Mouse (Mus musculus) lung, postnatal 0 days (tissue): ENCODE data around the gene Tcp11l1. TPM values are rescaled to one million over a fixed set of nuclear protein-coding genes. Genes with fewer than 3 reads are reported as not detected.

ENCODE experiments used
- ATAC-seq: fragments of 200-750 bp; cut with Nextera tagmentation; 2 replicates; pipeline ENCODE4 v1.8.0; 2017; ENCODE audit warnings: moderate library complexity
- DNase-seq: peaks from one replicate; pipeline ENCODE4 v3.0.0-alpha.2; 2016; ENCODE audit warnings: low spot score
- H3K27ac ChIP-seq: fragments of 300-500 bp; sonication (generic); 2 replicates; pipeline ENCODE4 v1.5.1; 2014; ENCODE audit warnings: antibody characterized with exemption, mild to moderate bottlenecking, low read length, mixed read lengths
- H3K27me3 ChIP-seq: fragments of 300-500 bp; sonication (generic); replicated peaks from 2 replicates; pipeline ENCODE4 v1.6.1; 2014; ENCODE audit warnings: low read length, mixed read lengths; ENCODE audit not compliant: insufficient read depth
- H3K36me3 ChIP-seq: fragments of 300-500 bp; sonication (generic); 2 replicates; pipeline ENCODE4 v1.6.1; 2014; ENCODE audit warnings: low read length, mixed read lengths; ENCODE audit not compliant: insufficient read depth
- H3K4me1 ChIP-seq: fragments of 300-500 bp; sonication (generic); 2 replicates; pipeline ENCODE4 v1.6.1; 2014; ENCODE audit warnings: antibody characterized with exemption, low read depth, low read length, mixed read lengths; ENCODE audit not compliant: insufficient read depth
- H3K4me2 ChIP-seq: fragments of 300-500 bp; sonication (generic); replicated peaks from 2 replicates; pipeline ENCODE4 v1.6.1; 2014; ENCODE audit warnings: low read depth, mild to moderate bottlenecking, low read length, moderate library complexity, mixed read lengths
- H3K4me3 ChIP-seq: fragments of 300-500 bp; sonication (generic); 2 replicates; pipeline ENCODE4 v1.5.1; 2014; ENCODE audit warnings: low read depth, low read length
- H3K9ac ChIP-seq: fragments of 300-500 bp; sonication (generic); replicated peaks from 2 replicates; pipeline ENCODE4 v1.6.1; 2014; ENCODE audit warnings: low read depth, mild to moderate bottlenecking
- H3K9me3 ChIP-seq: fragments of 300-500 bp; sonication (generic); 2 replicates; pipeline ENCODE4 v1.6.1; 2016; ENCODE audit warnings: low read length, mixed read lengths
- CTCF ChIP-seq: IDR thresholded peaks from 2 replicates; pipeline ENCODE4 v1.5.1; 2016; ENCODE audit warnings: antibody characterized with exemption, mild to moderate bottlenecking
- EP300 ChIP-seq: IDR thresholded peaks from 2 replicates; pipeline ENCODE4 v1.6.1; 2016; ENCODE audit warnings: antibody characterized with exemption, mild to moderate bottlenecking, control low read depth
- WGBS: fragments of 180-500 bp; shearing (Covaris S2); extraction: QIAGEN DNeasy Blood & Tissue Kit; methylation state at CpG from one replicate; pipeline ENCODE4 v1.1.7; 2014; 5-methylcytosine and 5-hydroxymethylcytosine counted together
- polyA plus RNA-seq: library from polyadenylated mRNA; unstranded; fragments of >200 nt; fragmentation: Nextera tagmentation; extraction: Ambion mirVana; gene quantifications from 2 replicates; pipeline ENCODE4 v1.2.1, GENCODE M21; 2015

Gene Tcp11l1
- polyA plus RNA-seq, 1 experiment from 2014 or later = 12.9 TPM

DNA sequence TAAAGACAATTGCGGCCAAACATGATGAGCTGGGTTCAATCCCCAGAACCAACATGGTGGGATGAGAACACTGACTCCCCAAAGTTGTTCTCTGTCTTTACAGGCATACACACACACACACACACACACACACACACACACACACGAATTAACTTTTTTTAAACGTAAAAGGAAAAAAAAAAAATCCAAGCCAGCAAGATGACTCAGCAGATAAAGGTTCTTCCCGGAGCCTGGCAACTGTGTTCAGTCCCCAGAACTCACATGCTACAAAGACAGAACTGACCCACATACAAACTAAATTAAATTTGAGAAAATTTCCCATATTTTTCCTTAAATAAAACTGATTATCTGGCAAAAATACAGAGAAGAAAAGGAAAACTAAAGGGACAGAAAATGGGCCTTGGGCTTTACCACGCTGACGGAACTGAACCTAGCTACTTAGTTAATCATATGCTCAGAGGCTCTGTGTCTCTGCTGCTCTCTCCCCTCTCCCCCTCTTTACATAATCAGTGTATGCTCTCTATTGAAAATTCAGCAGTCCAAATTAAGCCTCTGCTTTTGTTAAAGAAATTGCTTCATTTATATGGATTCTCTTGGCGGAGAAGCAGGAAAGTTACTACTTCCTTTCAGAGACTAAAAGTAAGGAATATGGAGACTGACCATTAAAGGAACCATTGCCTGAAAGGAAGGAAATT lies 20.7 kb upstream of the Tcp11l1 start:
- TF ChIP-seq EP300 = no peak
- TF ChIP-seq CTCF = no peak
- ATAC-seq (no peak), DNase-seq (no peak)
- Histone ChIP-seq H3K4me3 (no peak overlapping the region), H3K27me3 (no peaks in the 10 kb centered on the region), H3K27ac (no peak overlapping the region), H3K4me1 (no peaks in the 10 kb centered on the region), H3K9ac (no peak overlapping the region), H3K36me3 (no peaks in the 10 kb centered on the region), H3K4me2 (no peak overlapping the region), H3K9me3 (no peaks in the 10 kb centered on the region)
- WGBS = 71% methylated on average over 7 of the region's 7 CpGs

DNA sequence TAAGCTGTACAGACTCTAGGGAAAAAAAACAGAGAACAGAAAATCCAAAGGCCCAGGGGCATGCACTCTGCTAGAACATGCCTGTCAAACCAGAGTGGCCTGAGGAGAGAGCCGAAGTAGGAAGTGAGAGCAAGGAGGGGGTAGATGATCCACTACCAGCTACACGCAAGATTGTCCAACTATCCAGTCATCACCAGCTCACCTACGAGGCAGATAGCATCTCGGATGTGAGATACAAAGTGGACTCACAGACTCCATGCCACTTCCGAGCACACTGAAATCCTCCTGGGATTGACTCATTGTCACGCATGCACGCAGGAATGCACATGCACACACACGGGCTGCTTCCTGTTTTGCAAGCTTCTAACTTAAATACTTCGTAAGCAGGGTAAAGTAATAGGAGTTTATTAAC lies 20.1 kb upstream of the Tcp11l1 start:
- Histone ChIP-seq H3K4me1 (no peaks in the 10 kb centered on the region), H3K4me2 (no peak overlapping the region), H3K27me3 (no peaks in the 10 kb centered on the region), H3K36me3 (no peaks in the 10 kb centered on the region), H3K9ac (no peak overlapping the region), H3K4me3 (no peak overlapping the region), H3K27ac (no peak overlapping the region), H3K9me3 (no peaks in the 10 kb centered on the region)
- 72% methylated on average over 9 of the region's 9 CpGs for WGBS
- ATAC-seq (no peak), DNase-seq (no peak)
- TF ChIP-seq CTCF = no peak

- Histone ChIP-seq H3K27me3 (no peaks in the 10 kb centered on the region), H3K9ac (no peak overlapping the region), H3K27ac (no peak overlapping the region), H3K36me3 (no peaks in the 10 kb centered on the region), H3K4me1 (no peaks in the 10 kb centered on the region), H3K4me3 (no peak overlapping the region), H3K9me3 (no peaks in the 10 kb centered on the region), H3K4me2 (no peak overlapping the region)
- ATAC-seq (peak; percentile 62), DNase-seq (peak; percentile 60)
- TF ChIP-seq EP300 = peak; percentile 73
- no peak for TF ChIP-seq CTCF
- 38% methylated on average over 1 of the region's 1 CpGs for WGBS
Measured at GRCm38 (mm10) chr2:104727369-104727768, 15.4 kb upstream of the Tcp11l1 start.

DNA sequence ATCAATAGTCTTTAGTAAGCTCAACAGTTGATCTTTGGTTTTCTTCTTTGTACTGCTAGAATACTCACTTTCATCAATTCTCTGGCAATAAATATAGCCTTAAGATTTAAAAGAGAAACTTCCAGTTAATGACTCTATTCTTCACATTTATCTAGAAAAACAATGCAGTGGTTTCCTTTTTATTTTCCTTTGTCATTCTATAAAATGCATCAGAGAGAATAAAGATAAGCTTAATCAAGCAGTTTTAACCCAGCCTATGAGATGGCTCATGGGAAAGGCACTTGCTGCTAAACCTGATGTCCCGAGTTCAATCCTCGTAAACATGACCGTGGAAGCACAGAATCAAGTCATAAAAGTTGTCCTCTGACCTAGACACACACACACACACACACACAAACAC lies 10.1 kb upstream of the Tcp11l1 start:
- TF ChIP-seq EP300 = no peak
- TF ChIP-seq CTCF = no peak
- no peak overlapping the region for H3K9ac ChIP-seq
- no peak overlapping the region for H3K4me2 ChIP-seq
- no peaks in the 10 kb centered on the region for H3K36me3 ChIP-seq
- no peak overlapping the region for H3K27ac ChIP-seq
- DNase-seq (no peak), ATAC-seq (no peak)
- H3K4me1 ChIP-seq = no peaks in the 10 kb centered on the region
- H3K27me3 ChIP-seq = no peaks in the 10 kb centered on the region
- 75% methylated on average over 3 of the region's 3 CpGs for WGBS
- no peaks in the 10 kb centered on the region for H3K9me3 ChIP-seq
- H3K4me3 ChIP-seq = no peak overlapping the region

DNA sequence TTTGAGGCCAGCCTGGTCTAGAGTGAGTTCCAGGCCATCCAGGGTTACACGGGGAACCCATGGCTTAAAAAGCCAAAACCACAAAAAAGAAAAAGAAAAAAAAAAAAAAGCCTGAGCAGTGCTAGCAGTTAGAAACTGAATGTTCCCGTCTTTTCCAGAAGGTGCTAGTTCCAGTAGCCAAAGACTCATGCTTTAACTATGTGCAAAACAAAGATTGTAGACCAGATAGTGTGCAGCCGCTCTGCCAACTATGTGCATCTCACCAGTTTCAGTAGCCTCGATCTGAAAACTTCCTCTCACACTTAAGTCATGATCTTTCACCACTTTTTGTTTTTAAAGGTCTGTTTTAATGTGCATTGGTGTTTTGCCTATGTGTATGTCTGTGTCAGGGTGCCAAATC lies 5.9 kb upstream of the Tcp11l1 start:
- Histone ChIP-seq H3K36me3 (no peaks in the 10 kb centered on the region), H3K4me1 (no peaks in the 10 kb centered on the region), H3K4me3 (no peak overlapping the region), H3K27me3 (no peaks in the 10 kb centered on the region), H3K27ac (no peak overlapping the region), H3K9ac (no peak overlapping the region), H3K4me2 (no peak overlapping the region), H3K9me3 (no peaks in the 10 kb centered on the region)
- DNase-seq (no peak), ATAC-seq (no peak)
- TF ChIP-seq EP300 (no peak), CTCF (no peak)
- 69% methylated on average over 4 of the region's 4 CpGs for WGBS

- Histone ChIP-seq H3K9me3 (no peaks in the 10 kb centered on the region), H3K4me2 (no peak overlapping the region), H3K4me1 (no peaks in the 10 kb centered on the region), H3K27me3 (no peaks in the 10 kb centered on the region), H3K4me3 (no peak overlapping the region), H3K27ac (no peak overlapping the region), H3K9ac (no peak overlapping the region), H3K36me3 (no peaks in the 10 kb centered on the region)
- ATAC-seq (peak; percentile 21; the same call in 1 of the 2 replicates), DNase-seq (peak; percentile 28)
- 69% methylated on average over 2 of the region's 2 CpGs for WGBS
- TF ChIP-seq EP300 = no peak
- no peak for TF ChIP-seq CTCF
Measured at GRCm38 (mm10) chr2:104717231-104717735, 5.3 kb upstream of the Tcp11l1 start.
